Mouse (Mus musculus) forebrain, embryonic 10.5 days (tissue): Measurements from ENCODE around the gene Emc8. TPM values are rescaled to one million over a fixed set of nuclear protein-coding genes. Genes with fewer than 3 reads are reported as not detected.

Source experiments
- DNase-seq: peaks from one replicate; pipeline ENCODE4 v3.0.0-alpha.2; 2017; ENCODE audit warnings: low spot score; ENCODE audit errors: extremely low spot score
- H3K27ac ChIP-seq: fragments of 300-500 bp; sonication (generic); 2 replicates; pipeline ENCODE4 v1.5.1; 2016; ENCODE audit warnings: mild to moderate bottlenecking
- H3K27me3 ChIP-seq: fragments of 300-500 bp; sonication (generic); 2 replicates; pipeline ENCODE4 v1.6.1; 2016; ENCODE audit warnings: mild to moderate bottlenecking; ENCODE audit not compliant: poor library complexity, severe bottlenecking
- H3K36me3 ChIP-seq: fragments of 300-500 bp; sonication (generic); replicated peaks from 2 replicates; pipeline ENCODE4 v1.6.1; 2016; ENCODE audit warnings: mild to moderate bottlenecking, moderate library complexity
- H3K4me1 ChIP-seq: fragments of 300-500 bp; sonication (generic); 2 replicates; pipeline ENCODE4 v1.6.1; 2016
- H3K4me3 ChIP-seq: fragments of 300-500 bp; sonication (generic); 2 replicates; pipeline ENCODE4 v1.5.1; 2016; ENCODE audit warnings: mild to moderate bottlenecking, moderate library complexity
- H3K9me3 ChIP-seq: fragments of 300-500 bp; sonication (generic); 2 replicates; pipeline ENCODE4 v1.6.1; 2016; ENCODE audit warnings: mild to moderate bottlenecking, moderate library complexity
- WGBS: fragments of 180-500 bp; shearing (Covaris S2); methylation state at CpG from one replicate; pipeline ENCODE4 v1.1.7; 2016; 5-methylcytosine and 5-hydroxymethylcytosine counted together
- polyA plus RNA-seq: library from polyadenylated mRNA; unstranded; fragments of >200 nt; fragmentation: Nextera tagmentation; extraction: Ambion mirVana; gene quantifications from 2 replicates; pipeline ENCODE4 v1.2.1, GENCODE M21; 2016

Gene Emc8
- polyA plus RNA-seq, 1 experiment from 2014 or later = 379 TPM

- no peaks in the 10 kb centered on the region for H3K9me3 ChIP-seq
- H3K4me1 ChIP-seq = no peaks in the 10 kb centered on the region
- no peaks in the 10 kb centered on the region for H3K27me3 ChIP-seq
- H3K27ac ChIP-seq = no peak overlapping the region
- no peak for DNase-seq
- H3K36me3 ChIP-seq = peaks cover 86% of the 10 kb centered on the region
- no peak overlapping the region for H3K4me3 ChIP-seq
- WGBS = 92% methylated on average over 8 of the region's 8 CpGs
These were observed 11.0 kb downstream of the Emc8 start for GRCm38 (mm10) chr8:120657415-120657814.

GRCm38 (mm10) chr8:120656322-120657052, 11.9 kb downstream of the Emc8 start:
- Histone ChIP-seq H3K27me3 (no peaks in the 10 kb centered on the region), H3K36me3 (peaks cover 89% of the 10 kb centered on the region), H3K4me3 (no peak overlapping the region), H3K4me1 (no peaks in the 10 kb centered on the region), H3K27ac (no peak overlapping the region), H3K9me3 (no peaks in the 10 kb centered on the region)
- DNase-seq = no peak
- 91% methylated on average over 7 of the region's 7 CpGs for WGBS

GRCm38 (mm10) chr8:120647532-120647931, 20.8 kb downstream of the Emc8 start, which contains the start of gene 1190005I06Rik:
1190005I06Rik (minus strand) TSS chr8:120647632.
- Histone ChIP-seq H3K27ac (peak within 1 kb of the TSS; percentile 60; the same call in 1 of the 2 replicates), H3K36me3 (peaks cover 14% of the 10 kb centered on the region), H3K4me1 (peaks cover 19% of the 10 kb centered on the region), H3K27me3 (no peaks in the 10 kb centered on the region), H3K4me3 (no peak within 1 kb of the TSS), H3K9me3 (no peaks in the 10 kb centered on the region)
- DNase-seq = no peak
- 32% methylated on average over 7 of the region's 7 CpGs for WGBS

- Histone ChIP-seq H3K4me3 (no peak overlapping the region), H3K27me3 (no peaks in the 10 kb centered on the region), H3K36me3 (peaks cover 4% of the 10 kb centered on the region), H3K9me3 (no peaks in the 10 kb centered on the region), H3K4me1 (peaks cover 32% of the 10 kb centered on the region), H3K27ac (no peak overlapping the region)
- WGBS = 90% methylated on average over 7 of the region's 7 CpGs
- no peak for DNase-seq
These were observed 23.7 kb downstream of the Emc8 start for GRCm38 (mm10) chr8:120644663-120645062.

- Histone ChIP-seq H3K4me1 (peaks cover 19% of the 10 kb centered on the region), H3K9me3 (no peaks in the 10 kb centered on the region; the same call in 1 of the 2 replicates), H3K27ac (peak overlapping the region; percentile 54), H3K36me3 (no peaks in the 10 kb centered on the region), H3K27me3 (no peaks in the 10 kb centered on the region), H3K4me3 (no peak overlapping the region)
- 78% methylated on average over 10 of the region's 10 CpGs for WGBS
- no peak for DNase-seq
These were observed 26.2 kb downstream of the Emc8 start for GRCm38 (mm10) chr8:120642031-120642662.

GRCm38 (mm10) chr8:120641245-120641644, 27.1 kb downstream of the Emc8 start:
- Histone ChIP-seq H3K9me3 (no peaks in the 10 kb centered on the region; the same call in 1 of the 2 replicates), H3K4me1 (peaks cover 13% of the 10 kb centered on the region), H3K27ac (peak overlapping the region; percentile 11; the same call in 1 of the 2 replicates), H3K36me3 (no peaks in the 10 kb centered on the region), H3K4me3 (no peak overlapping the region), H3K27me3 (peaks cover 5% of the 10 kb centered on the region)
- 34% methylated on average over 8 of the region's 8 CpGs for WGBS
- DNase-seq = no peak

- no peak for DNase-seq
- Histone ChIP-seq H3K27me3 (peaks cover 71% of the 10 kb centered on the region), H3K36me3 (no peaks in the 10 kb centered on the region), H3K27ac (peak overlapping the region; percentile 69), H3K9me3 (peaks cover 4% of the 10 kb centered on the region; the same call in 1 of the 2 replicates), H3K4me3 (peak overlapping the region; percentile 74), H3K4me1 (peaks cover 34% of the 10 kb centered on the region)
- under 1% methylated on average over 42 of the region's 42 CpGs for WGBS
These were observed 34.0 kb downstream of the Emc8 start for GRCm38 (mm10) chr8:120634329-120634839.

GRCm38 (mm10) chr8:120633665-120634271, 34.6 kb downstream of the Emc8 start:
- 1% methylated on average over 44 of the region's 44 CpGs for WGBS
- Histone ChIP-seq H3K4me1 (peaks cover 34% of the 10 kb centered on the region), H3K36me3 (no peaks in the 10 kb centered on the region), H3K4me3 (peak overlapping the region; percentile 74), H3K9me3 (peaks cover 4% of the 10 kb centered on the region; the same call in 1 of the 2 replicates), H3K27ac (peak overlapping the region; percentile 69), H3K27me3 (peaks cover 72% of the 10 kb centered on the region)
- peak; percentile 33 for DNase-seq

GRCm38 (mm10) chr8:120632969-120633664, 35.3 kb downstream of the Emc8 start:
- no peak for DNase-seq
- no peak overlapping the region for H3K27ac ChIP-seq
- peak overlapping the region; percentile 74 for H3K4me3 ChIP-seq
- H3K27me3 ChIP-seq = peaks cover 72% of the 10 kb centered on the region
- 24% methylated on average over 17 of the region's 17 CpGs for WGBS
- H3K36me3 ChIP-seq = no peaks in the 10 kb centered on the region
- peaks cover 4% of the 10 kb centered on the region; the same call in 1 of the 2 replicates for H3K9me3 ChIP-seq
- H3K4me1 ChIP-seq = peaks cover 34% of the 10 kb centered on the region

GRCm38 (mm10) chr8:120631441-120632375, 36.7 kb downstream of the Emc8 start:
- WGBS = 75% methylated on average over 21 of the region's 21 CpGs
- DNase-seq = no peak

GRCm38 (mm10) chr8:120630848-120631247, 37.5 kb downstream of the Emc8 start:
- Histone ChIP-seq H3K27me3 (peaks cover 64% of the 10 kb centered on the region), H3K4me3 (no peak overlapping the region), H3K4me1 (peaks cover 34% of the 10 kb centered on the region), H3K27ac (no peak overlapping the region), H3K9me3 (peaks cover 4% of the 10 kb centered on the region; the same call in 1 of the 2 replicates), H3K36me3 (no peaks in the 10 kb centered on the region)
- no peak for DNase-seq
- WGBS = 66% methylated on average over 6 of the region's 6 CpGs

More at GRCm38 (mm10) chr8:120631441-120632375, 36.7 kb downstream of the Emc8 start:
- Histone ChIP-seq H3K4me3 (no peak overlapping the region), H3K36me3 (no peaks in the 10 kb centered on the region), H3K27ac (no peak overlapping the region), H3K9me3 (peaks cover 4% of the 10 kb centered on the region; the same call in 1 of the 2 replicates), H3K4me1 (peaks cover 34% of the 10 kb centered on the region), H3K27me3 (peaks cover 72% of the 10 kb centered on the region)
